Mouse (Mus musculus) activated CD4-positive, CD25-positive, alpha-beta regulatory T cell (primary cell): ENCODE results near the gene Olfr168. TPM values are rescaled to one million over a fixed set of nuclear protein-coding genes. Genes with fewer than 3 reads are reported as not detected.

Source experiments
- polyA plus RNA-seq, 2 experiments: library from polyadenylated mRNA; unstranded; fragments of 100-300 nt; shearing (Covaris generic); gene quantifications; one replicate each; pipeline ENCODE4 v1.2.1; 2017

The Olfr168 gene
- polyA plus RNA-seq: not detected

GRCm38 (mm10) chr16:19535455-19535854 is at the start of gene Olfr168:
Gene Olfr168 (minus strand): TSS chr16:19535555.

GRCm38 (mm10) chr16:19571709-19572108 is 36.4 kb upstream of the Olfr168 start, which contains the start of gene Olfr169:
Gene Olfr169 (minus strand): TSS chr16:19571809.

DNA sequence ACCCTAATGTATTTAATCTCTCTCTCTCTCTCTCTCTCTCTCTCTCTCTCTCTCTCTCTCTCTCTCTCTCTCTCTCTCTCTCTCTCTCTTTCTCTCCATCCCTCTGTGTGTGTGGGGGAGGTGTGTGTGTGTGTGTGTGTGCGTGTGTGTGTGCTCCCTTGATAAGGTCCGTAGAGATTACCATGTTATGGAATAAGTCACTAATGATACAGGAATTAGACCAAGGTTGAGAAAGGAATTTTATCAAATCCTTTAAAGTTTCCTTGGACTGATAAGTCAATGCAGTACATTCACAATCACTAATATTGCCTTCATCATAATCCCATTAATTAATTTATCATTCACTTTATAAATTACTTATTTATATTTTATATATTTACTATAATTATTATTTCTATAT is 13.2 kb downstream of the Olfr168 start, which contains the start of gene Olfr167:
Gene Olfr167 (minus strand): TSS at position 101 of the 400 bp plus-strand sequence.

DNA sequence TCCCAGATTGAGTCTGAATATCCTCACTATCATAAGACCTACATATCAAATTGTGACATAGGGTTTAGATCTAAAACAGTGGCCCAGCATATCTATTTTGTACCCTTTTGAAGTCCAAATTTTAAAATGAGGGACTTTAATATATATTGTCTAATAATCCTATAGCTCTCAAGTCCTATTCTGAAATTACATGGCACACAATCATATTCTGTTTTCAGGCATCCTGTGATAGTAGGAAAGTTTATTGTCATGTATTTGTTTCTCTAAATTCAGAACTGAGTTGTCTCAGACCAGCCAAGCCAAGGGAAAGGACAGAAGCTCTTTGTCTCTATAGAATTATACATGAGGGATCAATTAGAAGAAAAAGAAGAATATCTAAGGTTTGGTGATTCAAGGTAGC is 52.0 kb downstream of the Olfr168 start, which contains the start of gene Olfr166:
Gene Olfr166 (plus strand): TSS at position 301 of the 400 bp plus-strand sequence.

Other genes with a start within 250 kb of the Olfr168 start
- not detected for gene Olfr164, start 221.5 kb downstream of the Olfr168 start, polyA plus RNA-seq
- under 1 TPM in 1 of 2 experiments, not detected in 1; 0.09 TPM for gene Olfr165, start 112.4 kb downstream of the Olfr168 start, polyA plus RNA-seq
- not detected for gene Olfr166, start 51.9 kb downstream of the Olfr168 start, polyA plus RNA-seq
- gene Olfr167, start 13.3 kb downstream of the Olfr168 start, polyA plus RNA-seq: under 1 TPM in 1 of 2 experiments, not detected in 1; 0.29 TPM
- not detected for gene Olfr169, start 36.3 kb upstream of the Olfr168 start, polyA plus RNA-seq
- under 1 TPM in 1 of 2 experiments, not detected in 1; 0.21 TPM for gene Olfr170, start 76.3 kb upstream of the Olfr168 start, polyA plus RNA-seq
- gene Olfr171, start 94.4 kb upstream of the Olfr168 start, polyA plus RNA-seq: under 1 TPM in 1 of 2 experiments, not detected in 1; 0.29 TPM
- gene Lamp3, start 170.8 kb upstream of the Olfr168 start, polyA plus RNA-seq: under 1 TPM in 1 of 2 experiments, not detected in 1; 0.05 TPM
- 1 to 10 TPM; 7.6 to 9.9 TPM for gene B3gnt5, start 224.7 kb upstream of the Olfr168 start, polyA plus RNA-seq